Mouse (Mus musculus): ENCODE results near the gene Lgals7. TPM values are rescaled to one million over a fixed set of nuclear protein-coding genes. Genes with fewer than 3 reads are reported as not detected.

Lgals7 gene
- polyA plus RNA-seq, 1 experiment from 2014 or later, result 2.7 TPM

- Histone ChIP-seq H3K9me3 (ENCODE audit: control insufficient read depth, low read length) (no peaks in the 10 kb centered on the region), H3K27ac (ENCODE audit: low read depth, low read length) (no peak overlapping the region), H3K4me1 (replicated peaks; ENCODE audit: control insufficient read depth, insufficient read depth, low read length) (no peaks in the 10 kb centered on the region), H3K36me3 (ENCODE audit: control insufficient read depth, insufficient read depth, low read length) (no peaks in the 10 kb centered on the region), H3K4me2 (replicated peaks; ENCODE audit: low read depth, low read length) (no peak overlapping the region), H3K4me3 (ENCODE audit: low read depth, low read length) (no peak overlapping the region), H3K27me3 (ENCODE audit: control insufficient read depth, insufficient read depth, low read length) (no peaks in the 10 kb centered on the region), H3K9ac (ENCODE audit: low read depth, low read length) (no peak overlapping the region)
- ATAC-seq (ENCODE audit: low FRiP score) (no peak), DNase-seq (ENCODE audit: low spot score) (no peak)
- WGBS, result 83% methylated on average over 5 of the region's 5 CpGs
Measured at GRCm38 (mm10) chr7:28836936-28837335, 26.7 kb upstream of the Lgals7 start.

- no peaks in the 10 kb centered on the region for H3K36me3 ChIP-seq (ENCODE audit: control insufficient read depth, insufficient read depth, low read length)
- H3K4me1 ChIP-seq (replicated peaks; ENCODE audit: control insufficient read depth, insufficient read depth, low read length), result no peaks in the 10 kb centered on the region
- DNase-seq (ENCODE audit: low spot score) (no peak), ATAC-seq (ENCODE audit: low FRiP score) (no peak)
- no peak overlapping the region for H3K4me2 ChIP-seq (replicated peaks; ENCODE audit: low read depth, low read length)
- H3K9ac ChIP-seq (ENCODE audit: low read depth, low read length), result no peak overlapping the region
- WGBS, result 85% methylated on average over 9 of the region's 9 CpGs
- H3K27ac ChIP-seq (ENCODE audit: low read depth, low read length), result no peak overlapping the region
- no peaks in the 10 kb centered on the region for H3K9me3 ChIP-seq (ENCODE audit: control insufficient read depth, low read length)
- no peaks in the 10 kb centered on the region for H3K27me3 ChIP-seq (ENCODE audit: control insufficient read depth, insufficient read depth, low read length)
- H3K4me3 ChIP-seq (ENCODE audit: low read depth, low read length), result no peak overlapping the region
Measured at GRCm38 (mm10) chr7:28838331-28838730, 25.3 kb upstream of the Lgals7 start.

GRCm38 (mm10) chr7:28847273-28847672 lies 16.4 kb upstream of the Lgals7 start:
- no peaks in the 10 kb centered on the region for H3K36me3 ChIP-seq (ENCODE audit: control insufficient read depth, insufficient read depth, low read length)
- no peak overlapping the region for H3K4me3 ChIP-seq (ENCODE audit: low read depth, low read length)
- H3K4me1 ChIP-seq (replicated peaks; ENCODE audit: control insufficient read depth, insufficient read depth, low read length), result no peaks in the 10 kb centered on the region
- no peak overlapping the region for H3K4me2 ChIP-seq (replicated peaks; ENCODE audit: low read depth, low read length)
- no peak overlapping the region for H3K9ac ChIP-seq (ENCODE audit: low read depth, low read length)
- DNase-seq (ENCODE audit: low spot score), result no peak
- no peak overlapping the region for H3K27ac ChIP-seq (ENCODE audit: low read depth, low read length)
- 79% methylated on average over 1 of the region's 1 CpGs for WGBS
- no peaks in the 10 kb centered on the region for H3K9me3 ChIP-seq (ENCODE audit: control insufficient read depth, low read length)
- H3K27me3 ChIP-seq (ENCODE audit: control insufficient read depth, insufficient read depth, low read length), result no peaks in the 10 kb centered on the region
- no peak for ATAC-seq (ENCODE audit: low FRiP score)

- H3K27ac ChIP-seq (ENCODE audit: low read depth, low read length), result no peak overlapping the region
- H3K9me3 ChIP-seq (ENCODE audit: control insufficient read depth, low read length), result no peaks in the 10 kb centered on the region
- no peak for DNase-seq (ENCODE audit: low spot score)
- H3K4me2 ChIP-seq (replicated peaks; ENCODE audit: low read depth, low read length), result no peak overlapping the region
- H3K36me3 ChIP-seq (ENCODE audit: control insufficient read depth, insufficient read depth, low read length), result no peaks in the 10 kb centered on the region
- H3K9ac ChIP-seq (ENCODE audit: low read depth, low read length), result no peak overlapping the region
- 56% methylated on average over 1 of the region's 1 CpGs for WGBS
- no peaks in the 10 kb centered on the region for H3K27me3 ChIP-seq (ENCODE audit: control insufficient read depth, insufficient read depth, low read length)
- H3K4me3 ChIP-seq (ENCODE audit: low read depth, low read length), result no peak overlapping the region
- no peak for ATAC-seq (ENCODE audit: low FRiP score)
- H3K4me1 ChIP-seq (replicated peaks; ENCODE audit: control insufficient read depth, insufficient read depth, low read length), result no peaks in the 10 kb centered on the region
Measured at GRCm38 (mm10) chr7:28849700-28850236, 13.9 kb upstream of the Lgals7 start.

- Histone ChIP-seq H3K27me3 (ENCODE audit: control insufficient read depth, insufficient read depth, low read length) (no peaks in the 10 kb centered on the region), H3K4me2 (replicated peaks; ENCODE audit: low read depth, low read length) (no peak overlapping the region), H3K4me3 (ENCODE audit: low read depth, low read length) (no peak overlapping the region), H3K9me3 (ENCODE audit: control insufficient read depth, low read length) (no peaks in the 10 kb centered on the region), H3K9ac (ENCODE audit: low read depth, low read length) (no peak overlapping the region), H3K4me1 (replicated peaks; ENCODE audit: control insufficient read depth, insufficient read depth, low read length) (no peaks in the 10 kb centered on the region), H3K27ac (ENCODE audit: low read depth, low read length) (no peak overlapping the region), H3K36me3 (ENCODE audit: control insufficient read depth, insufficient read depth, low read length) (no peaks in the 10 kb centered on the region)
- DNase-seq (ENCODE audit: low spot score), result no peak
- ATAC-seq (ENCODE audit: low FRiP score), result no peak
- WGBS, result 77% methylated on average over 4 of the region's 4 CpGs
Measured at GRCm38 (mm10) chr7:28850642-28851041, 13.0 kb upstream of the Lgals7 start.

- no peak for DNase-seq (ENCODE audit: low spot score)
- H3K9me3 ChIP-seq (ENCODE audit: control insufficient read depth, low read length), result no peaks in the 10 kb centered on the region
- H3K9ac ChIP-seq (ENCODE audit: low read depth, low read length), result no peak overlapping the region
- ATAC-seq (ENCODE audit: low FRiP score), result no peak
- no peak overlapping the region for H3K4me2 ChIP-seq (replicated peaks; ENCODE audit: low read depth, low read length)
- H3K27ac ChIP-seq (ENCODE audit: low read depth, low read length), result no peak overlapping the region
- H3K4me1 ChIP-seq (replicated peaks; ENCODE audit: control insufficient read depth, insufficient read depth, low read length), result no peaks in the 10 kb centered on the region
- no peaks in the 10 kb centered on the region for H3K27me3 ChIP-seq (ENCODE audit: control insufficient read depth, insufficient read depth, low read length)
- 96% methylated on average over 2 of the region's 2 CpGs for WGBS
- H3K36me3 ChIP-seq (ENCODE audit: control insufficient read depth, insufficient read depth, low read length), result no peaks in the 10 kb centered on the region
- H3K4me3 ChIP-seq (ENCODE audit: low read depth, low read length), result no peak overlapping the region
Measured at GRCm38 (mm10) chr7:28859953-28860352, 3.7 kb upstream of the Lgals7 start.

- WGBS, result 86% methylated on average over 6 of the region's 6 CpGs
- Histone ChIP-seq H3K27ac (ENCODE audit: low read depth, low read length) (no peak overlapping the region), H3K4me1 (replicated peaks; ENCODE audit: control insufficient read depth, insufficient read depth, low read length) (no peaks in the 10 kb centered on the region), H3K9me3 (ENCODE audit: control insufficient read depth, low read length) (no peaks in the 10 kb centered on the region), H3K4me3 (ENCODE audit: low read depth, low read length) (no peak overlapping the region), H3K27me3 (ENCODE audit: control insufficient read depth, insufficient read depth, low read length) (no peaks in the 10 kb centered on the region), H3K9ac (ENCODE audit: low read depth, low read length) (no peak overlapping the region), H3K36me3 (ENCODE audit: control insufficient read depth, insufficient read depth, low read length) (no peaks in the 10 kb centered on the region), H3K4me2 (replicated peaks; ENCODE audit: low read depth, low read length) (no peak overlapping the region)
- DNase-seq (ENCODE audit: low spot score) (no peak), ATAC-seq (ENCODE audit: low FRiP score) (no peak)
Measured at GRCm38 (mm10) chr7:28860898-28861297, 2.8 kb upstream of the Lgals7 start.

- H3K36me3 ChIP-seq (ENCODE audit: control insufficient read depth, insufficient read depth, low read length), result no peaks in the 10 kb centered on the region
- no peak overlapping the region for H3K4me3 ChIP-seq (ENCODE audit: low read depth, low read length)
- H3K9ac ChIP-seq (ENCODE audit: low read depth, low read length), result no peak overlapping the region
- H3K9me3 ChIP-seq (ENCODE audit: control insufficient read depth, low read length), result no peaks in the 10 kb centered on the region
- no peaks in the 10 kb centered on the region for H3K27me3 ChIP-seq (ENCODE audit: control insufficient read depth, insufficient read depth, low read length)
- no peaks in the 10 kb centered on the region for H3K4me1 ChIP-seq (replicated peaks; ENCODE audit: control insufficient read depth, insufficient read depth, low read length)
- WGBS, result 80% methylated on average over 15 of the region's 15 CpGs
- ATAC-seq (ENCODE audit: low FRiP score), result no peak
- no peak overlapping the region for H3K27ac ChIP-seq (ENCODE audit: low read depth, low read length)
- no peak overlapping the region for H3K4me2 ChIP-seq (replicated peaks; ENCODE audit: low read depth, low read length)
- DNase-seq (ENCODE audit: low spot score), result no peak
Measured at GRCm38 (mm10) chr7:28862817-28863499, 695 bp upstream of the Lgals7 start.

- 63% methylated on average over 9 of the region's 9 CpGs for WGBS
- no peak overlapping the region for H3K4me3 ChIP-seq (ENCODE audit: low read depth, low read length)
- H3K4me2 ChIP-seq (replicated peaks; ENCODE audit: low read depth, low read length), result no peak overlapping the region
- DNase-seq (ENCODE audit: low spot score), result no peak
- no peaks in the 10 kb centered on the region for H3K4me1 ChIP-seq (replicated peaks; ENCODE audit: control insufficient read depth, insufficient read depth, low read length)
- H3K9me3 ChIP-seq (ENCODE audit: control insufficient read depth, low read length), result no peaks in the 10 kb centered on the region
- no peaks in the 10 kb centered on the region for H3K36me3 ChIP-seq (ENCODE audit: control insufficient read depth, insufficient read depth, low read length)
- no peaks in the 10 kb centered on the region for H3K27me3 ChIP-seq (ENCODE audit: control insufficient read depth, insufficient read depth, low read length)
- ATAC-seq (ENCODE audit: low FRiP score), result no peak
- H3K27ac ChIP-seq (ENCODE audit: low read depth, low read length), result no peak overlapping the region
- H3K9ac ChIP-seq (ENCODE audit: low read depth, low read length), result 0 out of 2 replicates have a peak overlapping the region, but pooled peaks have one; percentile 15
Measured at GRCm38 (mm10) chr7:28864288-28864750, 666 bp downstream of the Lgals7 start.

Data from hindbrain, embryonic 11.5 days (tissue).